Mouse (Mus musculus): Measurements from ENCODE around the gene Gpx4.
A peak's percentile ranks its signal among the peaks of the same experiment; 100 is the strongest.
"Not testable (repeated sequence)": the region's sequence is repeated elsewhere in the genome, so short reads cannot be mapped to it uniquely, and the experiment has no call there.

Gpx4 gene

GRCm38 (mm10) chr10:80050885-80051617 is 4.1 kb downstream of the Gpx4 start:
- no peak for DNase-seq

GRCm38 (mm10) chr10:80051618-80052373 is 4.8 kb downstream of the Gpx4 start:
- DNase-seq, result peak; percentile 49

GRCm38 (mm10) chr10:80052374-80052764 is 5.4 kb downstream of the Gpx4 start:
- no peak for DNase-seq

GRCm38 (mm10) chr10:80053259-80053780 is 6.4 kb downstream of the Gpx4 start:
- peak; percentile 100 for DNase-seq

GRCm38 (mm10) chr10:80053831-80054815 is 7.2 kb downstream of the Gpx4 start:
- DNase-seq, result peak; percentile 76

GRCm38 (mm10) chr10:80054911-80055310 is 7.9 kb downstream of the Gpx4 start:
- not testable (repeated sequence) for DNase-seq

DNA sequence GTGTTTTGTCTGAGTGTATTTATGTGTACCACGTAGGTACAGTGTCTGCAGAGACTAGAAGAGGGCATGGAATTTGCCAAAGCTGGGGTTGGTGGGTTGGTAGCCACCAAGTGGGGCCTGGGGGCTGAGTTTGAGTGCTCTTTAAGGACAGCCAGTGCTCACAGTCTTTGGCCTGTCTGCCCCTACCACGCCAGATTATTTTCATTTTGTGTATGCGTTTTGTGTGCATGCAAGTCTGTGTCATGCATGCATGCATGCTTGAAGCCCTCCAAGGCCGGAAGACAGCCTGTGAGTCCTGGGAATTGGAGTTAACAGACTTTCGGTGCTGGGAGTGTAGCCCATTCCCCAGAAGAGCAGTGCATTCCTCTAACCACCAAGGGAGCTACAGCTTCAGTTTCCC is 8.4 kb downstream of the Gpx4 start:
- no peak for DNase-seq

DNA sequence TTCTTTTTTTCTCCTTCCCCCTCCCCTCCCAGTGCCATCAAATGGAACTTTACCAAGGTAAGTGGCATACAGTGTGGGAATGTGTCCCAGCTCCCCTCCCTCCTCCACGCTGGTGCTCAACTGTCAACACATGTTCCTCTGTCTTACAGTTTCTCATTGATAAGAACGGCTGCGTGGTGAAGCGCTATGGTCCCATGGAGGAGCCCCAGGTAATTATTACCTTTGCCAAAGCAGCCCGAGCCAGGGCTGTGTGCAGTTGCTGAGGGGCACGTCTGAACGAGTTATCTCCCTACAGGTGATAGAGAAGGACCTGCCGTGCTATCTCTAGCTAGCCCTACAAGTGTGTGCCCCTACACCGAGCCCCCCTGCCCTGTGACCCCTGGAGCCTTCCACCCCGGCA is 8.9 kb downstream of the Gpx4 start:
- no peak for DNase-seq

DNA sequence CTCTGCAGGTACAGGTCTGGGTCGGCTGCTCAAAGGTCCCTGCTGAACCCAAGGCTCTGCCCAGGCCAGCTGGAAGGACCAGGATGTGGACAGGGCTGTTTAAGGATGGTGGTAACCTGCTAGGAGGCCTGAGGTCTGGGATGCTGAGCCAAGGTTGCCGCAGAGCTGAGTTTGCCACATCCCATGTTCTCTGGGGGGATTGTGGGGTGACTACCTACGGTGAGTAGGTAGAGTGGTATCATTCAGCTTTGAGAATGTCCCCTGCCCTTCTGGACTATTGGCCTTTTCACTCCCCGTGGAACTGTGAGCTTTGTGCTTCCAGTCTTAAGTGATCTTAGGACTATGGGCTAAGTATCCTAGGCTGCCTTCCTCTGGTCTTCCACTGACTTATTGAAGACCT is 9.5 kb downstream of the Gpx4 start:
- DNase-seq, result no peak

GRCm38 (mm10) chr10:80056976-80057682 is 10.2 kb downstream of the Gpx4 start:
- DNase-seq, result no peak

DNA sequence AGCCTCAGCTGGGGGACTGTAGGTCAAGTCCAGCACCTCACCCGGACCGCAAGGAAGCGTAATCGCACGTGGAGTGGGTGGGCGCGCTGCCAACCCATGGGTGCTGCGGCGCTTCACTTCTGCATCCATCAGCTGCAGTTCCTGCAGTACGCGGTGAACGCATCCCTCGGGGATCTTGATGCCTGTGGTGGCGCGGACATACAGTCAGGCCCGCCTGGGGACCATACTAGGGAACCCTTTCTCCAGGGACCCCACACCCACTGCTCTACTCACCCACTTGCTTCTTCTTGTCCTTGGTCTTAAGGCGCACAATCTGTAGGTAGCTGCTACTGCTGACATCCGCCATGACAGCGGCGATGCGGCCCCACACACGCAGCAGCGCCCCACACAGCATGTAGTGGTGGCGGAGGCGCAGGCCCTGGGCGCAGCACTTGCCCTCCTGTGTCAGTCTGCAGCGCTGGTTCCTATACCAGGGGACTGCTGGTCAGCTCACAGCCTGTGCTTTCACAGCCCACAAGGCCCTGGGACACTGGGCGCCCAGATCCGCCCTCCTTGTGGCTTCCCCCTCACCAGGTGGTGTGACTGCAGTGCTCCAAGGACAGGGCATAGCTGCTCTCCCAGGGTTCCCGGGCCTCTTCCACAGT is 10.8 kb downstream of the Gpx4 start:
- DNase-seq, result no peak

- DNase-seq, result no peak
These were observed 16.1 kb downstream of the Gpx4 start for GRCm38 (mm10) chr10:80063104-80063503.

DNA sequence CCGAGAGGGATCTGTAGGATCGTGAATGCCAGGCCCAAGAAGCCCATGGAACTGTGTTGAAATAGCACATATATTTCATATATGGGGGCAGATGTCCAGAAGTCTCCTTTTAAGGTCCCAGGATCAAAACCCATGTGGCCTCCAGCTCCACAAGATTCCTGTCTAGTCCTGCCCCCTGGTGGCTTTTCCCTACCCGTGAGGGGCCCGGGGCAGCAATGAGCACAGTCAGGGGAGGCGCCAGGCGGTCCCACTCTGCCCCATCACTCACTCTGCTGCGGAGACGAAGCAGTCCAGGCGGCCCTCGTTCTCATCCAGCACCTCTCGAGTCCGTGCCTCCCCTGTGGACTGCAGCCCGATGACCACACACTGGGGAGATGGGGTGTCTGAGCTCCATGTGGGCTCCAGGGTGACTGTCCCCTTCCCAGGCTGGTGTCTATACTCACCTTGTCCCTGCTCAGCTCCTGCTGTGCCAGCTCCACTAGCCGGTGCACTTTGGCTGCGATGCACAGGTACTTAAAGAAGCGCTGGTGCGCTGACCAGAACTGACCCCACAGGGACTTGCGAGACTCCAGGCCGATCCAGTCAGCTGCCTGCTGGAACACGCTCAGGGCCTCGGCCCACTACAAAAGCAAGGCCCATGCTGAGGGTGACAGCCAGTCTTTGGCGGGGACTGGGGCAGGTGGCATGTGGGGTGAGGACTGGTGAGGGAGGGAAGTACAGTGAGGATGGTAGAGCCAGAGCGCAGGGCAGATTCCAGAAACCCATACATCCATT is 17.1 kb downstream of the Gpx4 start:
- peak; percentile 48 for DNase-seq

- DNase-seq, result no peak
These were observed 22.3 kb downstream of the Gpx4 start for GRCm38 (mm10) chr10:80069251-80069650.

- DNase-seq, result no peak
These were observed 23.0 kb downstream of the Gpx4 start for GRCm38 (mm10) chr10:80069948-80070450.

GRCm38 (mm10) chr10:80070837-80071515 is 24.0 kb downstream of the Gpx4 start:
- DNase-seq, result no peak

DNA sequence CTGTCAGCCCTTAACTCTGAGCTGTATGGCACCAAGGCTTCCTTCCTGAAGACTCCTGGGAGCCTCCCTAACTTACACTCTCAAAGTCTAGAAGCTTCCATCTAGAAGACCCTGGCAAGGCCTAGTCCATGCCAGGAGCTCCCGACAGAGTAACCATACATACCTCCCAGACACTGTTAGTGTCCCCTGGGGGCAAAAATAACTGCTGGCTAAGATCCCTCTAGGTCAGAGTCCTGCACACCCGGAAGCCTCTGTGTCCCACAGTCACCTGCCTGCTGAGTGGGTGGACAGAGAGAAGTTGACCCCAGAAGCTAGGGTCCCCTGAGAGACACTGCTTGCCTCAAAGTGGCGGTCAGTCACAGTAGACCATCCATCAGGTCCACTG is 24.5 kb downstream of the Gpx4 start:
- no peak for DNase-seq

GRCm38 (mm10) chr10:80072623-80073489 is 25.9 kb downstream of the Gpx4 start:
- DNase-seq, result no peak

Data from thymus, postnatal 25 days (tissue).